Mouse (Mus musculus) liver, embryonic 13.5 days (tissue): ENCODE measurements around the gene Kazald1. TPM values are rescaled to one million over a fixed set of nuclear protein-coding genes. Genes with fewer than 3 reads are reported as not detected.

Experiments used
- ATAC-seq: fragments of 200-750 bp; cut with Nextera tagmentation; 2 replicates; pipeline ENCODE4 v1.8.0; 2017; ENCODE audit warnings: low read depth, mild to moderate bottlenecking, moderate number of reproducible peaks, moderate library complexity
- DNase-seq: peaks from one replicate; pipeline ENCODE4 v3.0.0; 2022
- H3K27ac ChIP-seq: fragments of 300-500 bp; sonication (generic); 2 replicates; pipeline ENCODE4 v1.5.1; 2015; ENCODE audit warnings: moderate library complexity, mild to moderate bottlenecking, inconsistent platforms
- H3K27me3 ChIP-seq: fragments of 300-500 bp; sonication (generic); 2 replicates; pipeline ENCODE4 v1.6.1; 2015; ENCODE audit warnings: mild to moderate bottlenecking, inconsistent platforms
- H3K36me3 ChIP-seq: fragments of 300-500 bp; sonication (generic); 2 replicates; pipeline ENCODE4 v1.6.1; 2015; ENCODE audit warnings: mild to moderate bottlenecking, inconsistent platforms
- H3K4me1 ChIP-seq: fragments of 300-500 bp; sonication (generic); replicated peaks from 2 replicates; pipeline ENCODE4 v1.6.1; 2015; ENCODE audit warnings: inconsistent platforms
- H3K4me2 ChIP-seq: fragments of 300-500 bp; sonication (generic); 2 replicates; pipeline ENCODE4 v1.6.1; 2015; ENCODE audit warnings: inconsistent platforms, mild to moderate bottlenecking, moderate library complexity
- H3K4me3 ChIP-seq: fragments of 300-500 bp; sonication (generic); replicated peaks from 2 replicates; pipeline ENCODE4 v1.5.1; 2015; ENCODE audit warnings: mild to moderate bottlenecking, inconsistent platforms
- H3K9ac ChIP-seq: fragments of 300-500 bp; sonication (generic); 2 replicates; pipeline ENCODE4 v1.6.1; 2015; ENCODE audit warnings: mild to moderate bottlenecking, inconsistent platforms
- H3K9me3 ChIP-seq: fragments of 300-500 bp; sonication (generic); replicated peaks from 2 replicates; pipeline ENCODE4 v1.6.1; 2016; ENCODE audit warnings: inconsistent platforms
- WGBS: fragments of 180-500 bp; shearing (Covaris S2); methylation state at CpG from one replicate; pipeline ENCODE4 v1.1.7; 2015; ENCODE audit not compliant: insufficient replicate concordance; 5-methylcytosine and 5-hydroxymethylcytosine counted together
- polyA plus RNA-seq: library from polyadenylated mRNA; unstranded; fragments of >200 nt; fragmentation: Nextera tagmentation; extraction: Ambion mirVana; gene quantifications from 2 replicates; pipeline ENCODE4 v1.2.1, GENCODE M21; 2015

The Kazald1 gene
- polyA plus RNA-seq, 1 experiment from 2014 or later = 0.25 TPM

DNA sequence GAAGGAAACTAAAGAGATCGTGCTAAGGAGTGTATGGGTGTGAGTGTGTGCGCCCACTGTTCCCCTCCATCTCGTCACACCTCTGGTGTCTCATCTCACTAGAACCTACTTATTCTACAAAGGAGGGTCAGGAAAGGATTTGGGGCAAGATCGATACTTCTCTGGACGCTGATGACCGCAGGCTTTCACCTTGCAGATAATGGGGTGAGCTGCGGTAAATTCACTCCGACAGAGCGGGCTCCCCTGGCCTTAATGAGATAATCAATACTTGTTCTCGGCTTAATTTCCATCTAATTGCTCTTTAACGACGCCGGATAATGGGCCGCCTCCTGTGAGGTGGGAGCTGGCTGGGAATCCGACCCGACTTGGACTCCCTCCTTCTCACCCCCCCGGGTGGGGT, 7.9 kb upstream of the Kazald1 start:
- DNase-seq (no peak), ATAC-seq (no peak)
- Histone ChIP-seq H3K4me2 (no peak overlapping the region), H3K27ac (no peak overlapping the region), H3K9me3 (no peaks in the 10 kb centered on the region), H3K4me3 (no peak overlapping the region), H3K4me1 (peaks cover 53% of the 10 kb centered on the region), H3K36me3 (no peaks in the 10 kb centered on the region), H3K27me3 (peaks cover 40% of the 10 kb centered on the region), H3K9ac (no peak overlapping the region)
- WGBS = 56% methylated on average over 17 of the region's 17 CpGs

DNA sequence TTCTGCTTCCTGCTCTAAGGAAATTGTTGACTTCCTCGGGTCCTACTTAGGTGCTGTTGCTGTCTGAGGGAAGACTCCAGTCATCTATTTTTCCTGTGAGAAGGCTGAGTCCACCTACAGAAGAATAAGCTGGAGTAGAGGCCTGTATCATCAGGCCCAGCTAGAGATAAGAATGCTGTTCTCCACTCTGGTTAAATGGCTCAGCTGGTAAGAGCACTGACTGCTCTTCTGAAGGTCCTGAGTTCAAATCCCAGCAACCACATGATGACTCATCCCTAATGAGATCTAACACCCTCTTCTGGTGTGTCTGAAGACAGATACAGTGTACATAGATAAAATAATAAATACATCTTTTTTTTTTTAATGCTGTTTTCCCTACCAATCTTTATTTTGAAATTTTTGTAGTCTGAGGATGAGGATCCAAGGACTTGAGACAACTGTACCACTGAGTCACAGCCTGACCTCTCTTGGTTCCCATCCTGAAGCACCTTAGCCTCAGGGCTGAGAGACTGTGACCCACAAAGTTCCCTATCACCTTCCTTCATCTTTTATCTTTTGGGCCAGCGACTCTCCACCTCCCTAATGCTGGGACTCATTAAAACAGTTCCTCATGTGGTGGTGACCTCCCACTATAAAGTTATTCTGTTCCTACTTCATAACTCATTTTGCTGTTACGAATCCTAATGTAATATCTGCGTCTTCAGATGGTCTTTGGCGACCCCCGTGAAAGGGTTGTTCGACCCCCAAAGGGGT, 7.1 kb upstream of the Kazald1 start:
- Histone ChIP-seq H3K4me1 (peaks cover 52% of the 10 kb centered on the region), H3K9ac (no peak overlapping the region), H3K36me3 (no peaks in the 10 kb centered on the region), H3K9me3 (no peaks in the 10 kb centered on the region), H3K4me3 (no peak overlapping the region), H3K27me3 (peaks cover 40% of the 10 kb centered on the region), H3K27ac (no peak overlapping the region), H3K4me2 (no peak overlapping the region)
- DNase-seq (no peak), ATAC-seq (0 out of 2 replicates have a peak, but pooled peaks have one; percentile 37)
- 50% methylated on average over 7 of the region's 7 CpGs for WGBS

- H3K4me1 ChIP-seq = peaks cover 64% of the 10 kb centered on the region
- H3K9me3 ChIP-seq = no peaks in the 10 kb centered on the region
- ATAC-seq = peak; percentile 56
- H3K27me3 ChIP-seq = peaks cover 39% of the 10 kb centered on the region
- H3K9ac ChIP-seq = peak overlapping the region; percentile 91
- peak overlapping the region; percentile 77 for H3K4me3 ChIP-seq
- H3K27ac ChIP-seq = peak overlapping the region; percentile 92
- no peaks in the 10 kb centered on the region for H3K36me3 ChIP-seq
- 6% methylated on average over 20 of the region's 20 CpGs for WGBS
- DNase-seq = peak; percentile 77
- peak overlapping the region; percentile 97 for H3K4me2 ChIP-seq
Measured at GRCm38 (mm10) chr19:45073871-45074542, 1.0 kb upstream of the Kazald1 start.

DNA sequence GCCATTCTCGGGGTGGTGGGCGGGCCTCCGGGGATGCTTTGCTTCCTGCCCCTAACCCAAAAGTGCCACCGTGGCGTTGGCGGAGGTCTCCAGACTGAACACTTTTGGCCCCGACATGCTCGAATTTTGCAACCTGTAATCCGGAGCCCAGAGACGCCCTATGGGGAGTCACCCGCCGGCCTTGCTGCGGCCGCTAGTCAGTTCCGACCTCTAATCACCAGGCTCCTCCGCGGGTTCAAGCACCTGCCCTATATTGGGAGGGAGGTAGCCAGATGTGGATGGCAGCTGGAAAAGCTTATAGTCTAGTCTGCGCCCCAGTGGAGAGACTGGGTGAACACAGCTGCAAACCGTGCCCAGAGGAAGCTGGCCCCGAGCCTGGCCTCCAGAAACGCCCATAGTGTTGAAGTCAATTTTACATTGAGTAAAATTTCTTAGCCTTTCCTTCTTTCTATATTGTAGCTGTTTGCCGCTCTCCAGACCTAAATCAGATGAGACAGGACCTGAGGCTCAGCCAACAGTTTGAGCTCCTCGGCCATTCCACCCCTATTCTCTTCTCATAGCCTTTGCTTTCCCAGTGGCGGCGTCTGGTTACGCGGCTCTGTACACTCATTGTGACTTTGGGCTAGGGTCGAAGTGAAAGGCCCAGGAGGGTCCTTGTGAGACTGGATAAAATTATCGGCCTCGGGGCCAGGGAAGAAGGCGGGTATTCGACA, 438 bp downstream of the Kazald1 start:
- peak overlapping the region; percentile 77 for H3K4me3 ChIP-seq
- H3K36me3 ChIP-seq = no peaks in the 10 kb centered on the region
- H3K27me3 ChIP-seq = peaks cover 54% of the 10 kb centered on the region
- H3K27ac ChIP-seq = peak overlapping the region; percentile 92
- peak overlapping the region; percentile 91 for H3K9ac ChIP-seq
- peak; percentile 65 for ATAC-seq
- H3K9me3 ChIP-seq = no peaks in the 10 kb centered on the region
- peaks cover 77% of the 10 kb centered on the region for H3K4me1 ChIP-seq
- peak overlapping the region; percentile 97 for H3K4me2 ChIP-seq
- WGBS = 2% methylated on average over 32 of the region's 32 CpGs
- no peak for DNase-seq

- DNase-seq (no peak), ATAC-seq (no peak)
- peaks cover 60% of the 10 kb centered on the region for H3K27me3 ChIP-seq
- H3K9me3 ChIP-seq = no peaks in the 10 kb centered on the region
- no peak overlapping the region for H3K27ac ChIP-seq
- H3K4me3 ChIP-seq = peak overlapping the region; percentile 77
- peak overlapping the region; percentile 97 for H3K4me2 ChIP-seq
- H3K36me3 ChIP-seq = no peaks in the 10 kb centered on the region
- peaks cover 77% of the 10 kb centered on the region for H3K4me1 ChIP-seq
- H3K9ac ChIP-seq = peak overlapping the region; percentile 91
- WGBS = 13% methylated on average over 17 of the region's 17 CpGs
Measured at GRCm38 (mm10) chr19:45076036-45076575, 1.1 kb downstream of the Kazald1 start.

DNA sequence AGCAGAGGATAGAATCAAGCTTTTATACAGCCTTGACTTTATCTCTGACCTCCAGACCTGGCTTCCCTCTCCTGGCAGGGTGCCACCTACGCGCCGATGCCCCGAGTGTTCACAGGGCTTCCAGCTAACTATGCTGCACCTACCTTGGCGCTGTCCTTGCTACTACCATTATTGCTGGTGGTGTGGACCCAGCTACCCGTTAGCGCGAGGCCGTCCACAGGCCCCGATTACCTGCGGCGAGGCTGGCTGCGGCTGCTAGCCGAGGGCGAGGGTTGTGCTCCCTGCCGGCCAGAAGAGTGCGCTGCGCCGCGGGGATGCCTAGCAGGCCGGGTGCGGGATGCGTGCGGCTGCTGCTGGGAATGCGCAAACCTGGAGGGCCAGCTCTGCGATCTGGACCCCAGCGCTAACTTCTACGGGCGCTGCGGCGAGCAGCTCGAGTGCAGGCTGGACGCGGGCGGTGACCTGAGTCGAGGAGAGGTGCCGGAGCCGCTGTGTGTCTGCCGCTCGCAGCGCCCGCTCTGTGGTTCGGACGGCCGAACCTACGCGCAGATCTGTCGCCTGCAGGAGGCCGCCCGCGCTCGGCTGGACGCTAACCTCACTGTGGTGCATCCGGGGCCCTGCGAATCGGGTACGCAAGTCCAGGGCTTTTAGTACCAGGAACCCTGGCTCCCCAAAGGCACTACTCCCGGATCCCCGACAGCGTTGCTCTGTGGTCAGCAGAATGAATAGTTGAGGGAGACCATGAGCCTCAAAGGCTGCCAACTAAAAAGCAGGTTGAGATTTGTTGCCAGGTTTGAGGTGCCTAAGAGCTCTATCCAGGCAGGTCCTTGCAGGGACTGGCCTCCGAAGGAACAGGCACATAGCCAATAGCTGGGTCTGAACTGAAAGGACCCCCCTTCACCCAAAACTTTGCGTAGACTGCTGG, 1.8 kb downstream of the Kazald1 start:
- Histone ChIP-seq H3K27me3 (peaks cover 68% of the 10 kb centered on the region), H3K4me2 (peak overlapping the region; percentile 97), H3K4me1 (peaks cover 71% of the 10 kb centered on the region), H3K4me3 (peak overlapping the region; percentile 77), H3K9ac (peak overlapping the region; percentile 91), H3K36me3 (no peaks in the 10 kb centered on the region), H3K27ac (no peak overlapping the region), H3K9me3 (no peaks in the 10 kb centered on the region)
- WGBS = under 1% methylated on average over 62 of the region's 62 CpGs
- no peak for DNase-seq
- ATAC-seq = 0 out of 2 replicates have a peak, but pooled peaks have one; percentile 8

DNA sequence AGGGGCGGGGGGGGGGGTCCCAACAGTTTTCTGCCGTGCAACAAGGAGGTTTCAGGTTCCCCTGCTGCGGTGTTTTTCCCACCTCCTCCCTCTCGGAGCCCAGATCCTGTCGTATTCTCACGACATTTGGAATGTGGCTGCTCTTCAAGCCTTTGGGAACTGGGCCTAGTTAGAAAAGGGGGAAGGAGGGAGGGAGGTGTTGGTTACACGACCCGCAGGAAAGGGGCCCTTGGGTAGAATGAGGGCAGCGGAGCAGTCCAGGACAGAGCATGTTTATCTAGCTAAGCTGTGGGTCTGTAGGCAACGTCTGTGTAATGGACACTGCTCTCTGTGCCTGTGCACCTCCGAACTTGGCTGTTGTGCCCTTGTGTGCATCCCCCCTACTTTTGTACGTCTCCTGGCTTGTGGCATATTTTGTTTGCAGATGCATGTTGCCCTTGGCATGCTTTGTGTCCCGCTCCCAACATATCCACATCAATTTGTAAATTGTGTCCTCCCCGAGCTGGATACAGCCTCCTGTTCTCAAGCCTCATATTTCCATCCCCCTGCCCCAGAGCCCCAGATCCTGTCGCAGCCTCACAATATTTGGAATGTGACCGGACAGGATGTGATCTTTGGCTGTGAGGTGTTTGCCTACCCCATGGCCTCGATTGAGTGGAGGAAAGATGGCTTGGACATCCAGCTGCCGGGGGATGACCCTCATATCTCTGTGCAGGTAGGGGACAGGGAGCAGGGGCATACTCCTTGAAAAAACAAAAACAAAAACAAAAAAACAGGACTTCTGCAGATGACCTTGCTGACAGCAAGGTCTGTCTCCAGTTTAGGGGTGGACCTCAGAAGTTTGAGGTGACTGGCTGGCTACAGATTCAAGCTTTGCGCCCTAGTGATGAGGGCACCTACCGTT, 3.0 kb downstream of the Kazald1 start:
- no peak overlapping the region for H3K4me2 ChIP-seq
- H3K27ac ChIP-seq = no peak overlapping the region
- H3K9me3 ChIP-seq = no peaks in the 10 kb centered on the region
- peaks cover 79% of the 10 kb centered on the region for H3K27me3 ChIP-seq
- no peak overlapping the region for H3K9ac ChIP-seq
- DNase-seq (no peak), ATAC-seq (no peak)
- H3K36me3 ChIP-seq = no peaks in the 10 kb centered on the region
- no peak overlapping the region for H3K4me3 ChIP-seq
- WGBS = 9% methylated on average over 20 of the region's 20 CpGs
- H3K4me1 ChIP-seq = peaks cover 68% of the 10 kb centered on the region

- ATAC-seq (no peak), DNase-seq (no peak)
- WGBS = 11% methylated on average over 17 of the region's 17 CpGs
- no peaks in the 10 kb centered on the region for H3K9me3 ChIP-seq
- H3K27ac ChIP-seq = no peak overlapping the region
- no peaks in the 10 kb centered on the region for H3K36me3 ChIP-seq
- peak overlapping the region; percentile 53; the same call in 1 of the 2 replicates for H3K4me2 ChIP-seq
- peak overlapping the region; percentile 35 for H3K4me3 ChIP-seq
- H3K4me1 ChIP-seq = peaks cover 61% of the 10 kb centered on the region
- no peak overlapping the region for H3K9ac ChIP-seq
- H3K27me3 ChIP-seq = peaks cover 91% of the 10 kb centered on the region
Measured at GRCm38 (mm10) chr19:45078971-45079764, 4.1 kb downstream of the Kazald1 start.

- no peak overlapping the region for H3K27ac ChIP-seq
- H3K9me3 ChIP-seq = no peaks in the 10 kb centered on the region
- ATAC-seq (no peak), DNase-seq (no peak)
- peaks cover 98% of the 10 kb centered on the region for H3K27me3 ChIP-seq
- 3% methylated on average over 45 of the region's 45 CpGs for WGBS
- H3K4me3 ChIP-seq = peak overlapping the region; percentile 35
- H3K36me3 ChIP-seq = no peaks in the 10 kb centered on the region
- no peak overlapping the region for H3K9ac ChIP-seq
- peaks cover 61% of the 10 kb centered on the region for H3K4me1 ChIP-seq
- H3K4me2 ChIP-seq = peak overlapping the region; percentile 53
Measured at GRCm38 (mm10) chr19:45079769-45080515, 4.9 kb downstream of the Kazald1 start.
